8 mouse cellular contexts compared by ENCODE assay signal in the genomic region with DNA sequence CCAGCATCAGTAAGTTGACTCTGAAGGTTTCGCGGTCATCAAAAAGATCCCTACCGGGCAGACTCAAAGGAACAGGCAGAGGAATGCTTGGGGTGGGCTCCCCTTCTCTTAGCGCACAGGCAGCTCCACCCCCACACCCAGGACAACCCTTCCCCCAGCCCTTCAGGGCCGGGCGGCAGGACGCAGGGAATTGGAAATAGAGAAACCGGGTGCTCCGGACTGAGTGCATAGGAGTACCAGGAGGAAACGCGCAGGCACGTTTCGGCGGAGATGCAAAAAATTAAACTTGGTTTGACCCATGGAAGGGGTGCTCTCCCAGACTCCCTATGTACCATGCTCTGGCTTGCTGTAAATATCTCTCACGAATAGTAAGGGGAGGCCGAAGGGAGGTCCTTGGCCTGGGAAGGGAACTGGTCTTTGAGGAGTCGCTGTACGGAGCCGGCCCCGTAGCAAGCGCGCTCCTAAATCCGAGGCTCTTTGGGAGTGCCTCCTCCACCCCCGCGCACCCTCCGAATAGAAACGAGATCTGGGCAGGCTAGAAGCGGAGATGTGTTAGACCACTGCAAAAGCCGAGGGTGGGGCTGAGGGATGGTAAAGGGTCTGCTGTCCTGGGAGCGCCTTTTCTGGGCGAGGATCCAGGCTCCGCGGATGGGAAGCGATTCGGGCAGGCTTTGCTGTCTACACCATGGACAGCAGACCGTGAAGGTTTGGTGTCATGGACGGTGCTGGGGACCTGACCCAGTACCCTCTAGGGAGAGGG. TPM values are rescaled to one million over a fixed set of nuclear protein-coding genes. Genes with fewer than 3 reads are reported as not detected.
A peak's percentile ranks its signal among the peaks of the same experiment; 100 is the strongest.
DNase-seq lines count a peak whose midpoint lies in the region; ATAC-seq lines count a peak whose summit lies in the region.
"Had no signal": no experiment of that assay in that cellular context is flagged by ENCODE, and none has a peak within 500 bp of the region (broad histone marks: within the 10 kb centered on the region; RNA-seq: fewer than 3 reads in every experiment).

No protein-coding gene starts in this region.

- H3K4me3 ChIP-seq in hindbrain, embryonic 16.5 days (ENCODE audit: low read length) = peak overlapping the region; percentile 77
- H3K4me3 ChIP-seq in midbrain, embryonic 13.5 days (replicated peaks) = peak overlapping the region; percentile 98

- peak overlapping the region; percentile 61 for H3K4me2 ChIP-seq in hindbrain, embryonic 16.5 days (ENCODE audit: low read length)
- H3K4me2 ChIP-seq in midbrain, embryonic 13.5 days (replicated peaks) = peak overlapping the region; percentile 75

- H3K4me1 ChIP-seq in hindbrain, embryonic 16.5 days (ENCODE audit: control insufficient read depth, insufficient read depth, low read depth, low read length) = peaks cover 27% of the 10 kb centered on the region
- H3K4me1 ChIP-seq in midbrain, embryonic 13.5 days (replicated peaks) = peaks cover 71% of the 10 kb centered on the region

- H3K27me3 ChIP-seq in hindbrain, embryonic 16.5 days (replicated peaks; ENCODE audit: control insufficient read depth, insufficient read depth, low read length) = 0 out of 2 replicates have a peak, but pooled peaks cover 4% of the 10 kb centered on the region
- H3K27me3 ChIP-seq in midbrain, embryonic 13.5 days = no peaks in the 10 kb centered on the region

- H3K9ac ChIP-seq in hindbrain, embryonic 16.5 days (ENCODE audit: low read depth, low read length) = peak overlapping the region; percentile 96
- H3K9ac ChIP-seq in midbrain, embryonic 13.5 days (replicated peaks) = peak overlapping the region; percentile 100

- H3K9me3 ChIP-seq in hindbrain, embryonic 16.5 days (ENCODE audit: control insufficient read depth, low read length) = no peaks in the 10 kb centered on the region
- H3K9me3 ChIP-seq in midbrain, embryonic 13.5 days = no peaks in the 10 kb centered on the region

- no peaks in the 10 kb centered on the region for H3K36me3 ChIP-seq in hindbrain, embryonic 16.5 days (ENCODE audit: control insufficient read depth, insufficient read depth, low read length)
- H3K36me3 ChIP-seq in midbrain, embryonic 13.5 days = peaks cover 10% of the 10 kb centered on the region

- DNase-seq in cerebellum, adult 18-20 months = peak; percentile 63 to 67
- peak; percentile 67 for DNase-seq in embryo, embryonic 9.5 days (ENCODE audit: extremely low spot score)
- no peak for DNase-seq in testis, postnatal 14 days (ENCODE audit: low spot score)
- DNase-seq in adrenal gland, adult 2 months = no peak
- DNase-seq in natural killer cell, adult 2 months (ENCODE audit: low spot score in 2 of 2) = no peak

- peak overlapping the region; percentile 98 for H3K27ac ChIP-seq in hindbrain, embryonic 16.5 days (ENCODE audit: low read depth, low read length)
- H3K27ac ChIP-seq in midbrain, embryonic 13.5 days = peak overlapping the region; percentile 100

- under 1% methylated on average over 37 of the region's 37 CpGs for WGBS in hindbrain, embryonic 16.5 days
- WGBS in midbrain, embryonic 13.5 days = 1% methylated on average over 37 of the region's 37 CpGs

- no peak for ATAC-seq in hindbrain, embryonic 16.5 days
- no peak for ATAC-seq in midbrain, embryonic 13.5 days

RNA-seq across cellular contexts. Expression of a gene that starts 29.5 kb away (rescaled TPM):
- 12.0 and 33.7 TPM in 2 replicates for polyA plus RNA-seq in hindbrain, embryonic 16.5 days (2015; fragmentation: Nextera tagmentation; extraction: Ambion mirVana)
- 37.7 and 47.2 TPM in 2 replicates for polyA plus RNA-seq in midbrain, embryonic 13.5 days (2015; fragmentation: Nextera tagmentation; extraction: Ambion mirVana)
- total RNA-seq in adrenal gland, adult 2 months (2021) = 10 to 100 TPM; 41.8 to 57.9 TPM
- polyA plus RNA-seq in adrenal gland, adult 2 months (2012; rRNA removed) = 18.1 and 29.5 TPM in 2 replicates

RNA-seq across cellular contexts. Expression of a gene that starts 37.6 kb away (rescaled TPM):
- 0.13 and 0.26 TPM in 2 replicates for polyA plus RNA-seq in hindbrain, embryonic 16.5 days (2015; fragmentation: Nextera tagmentation; extraction: Ambion mirVana)
- polyA plus RNA-seq in midbrain, embryonic 13.5 days (2015; fragmentation: Nextera tagmentation; extraction: Ambion mirVana) = 0.27 and 0.55 TPM in 2 replicates
- total RNA-seq in adrenal gland, adult 2 months (2021) = not detected
- polyA plus RNA-seq in adrenal gland, adult 2 months (2012; rRNA removed) = not detected in 2 replicates
- total RNA-seq: liver, adult 2 months had no signal
- polyA plus RNA-seq: liver, adult 2 months had no signal

Comparison
In these comparisons a context has a peak if more than half of its experiments do, and no peak if none do; other contexts are left out.
1. DNase-seq: peak in cerebellum, adult 18-20 months (2 of 2) and embryo, embryonic 9.5 days (single experiment); none in testis, postnatal 14 days (single experiment), adrenal gland, adult 2 months (single experiment) and natural killer cell, adult 2 months (0 of 2).